Mouse (Mus musculus): ENCODE measurements around the gene Urm1. TPM values are rescaled to one million over a fixed set of nuclear protein-coding genes. Genes with fewer than 3 reads are reported as not detected.

Urm1 gene
- polyA plus RNA-seq, 1 experiment from 2014 or later = 22.9 TPM

GRCm38 (mm10) chr2:29802075-29802826 is 17.6 kb upstream of the Urm1 start, which contains the start of gene Slc27a4:
Gene Slc27a4 (plus strand): TSS chr2:29802634.
- H3K4me3 ChIP-seq (replicated peaks) = peak within 1 kb of the TSS; percentile 84
- H3K27ac ChIP-seq (replicated peaks) = peak within 1 kb of the TSS; percentile 82
- peak within 1 kb of the TSS; percentile 76 for H3K4me2 ChIP-seq (replicated peaks)
- H3K9ac ChIP-seq = peak within 1 kb of the TSS; percentile 85
- 3% methylated on average over 28 of the region's 28 CpGs for WGBS
- H3K27me3 ChIP-seq = no peaks in the 10 kb centered on the region
- peak; percentile 97 for ATAC-seq (ENCODE audit: insufficient number of reproducible peaks, low FRiP score, low TSS enrichment, low read depth)
- H3K36me3 ChIP-seq = peaks cover 24% of the 10 kb centered on the region
- H3K9me3 ChIP-seq (replicated peaks) = no peaks in the 10 kb centered on the region
- peaks cover 10% of the 10 kb centered on the region for H3K4me1 ChIP-seq

- Histone ChIP-seq H3K27me3 (no peaks in the 10 kb centered on the region), H3K36me3 (peaks cover 29% of the 10 kb centered on the region), H3K4me1 (peaks cover 10% of the 10 kb centered on the region), H3K27ac (replicated peaks) (peak overlapping the region; percentile 82), H3K4me3 (replicated peaks) (peak overlapping the region; percentile 84), H3K9me3 (replicated peaks) (no peaks in the 10 kb centered on the region), H3K9ac (peak overlapping the region; percentile 85), H3K4me2 (replicated peaks) (peak overlapping the region; percentile 76)
- WGBS = under 1% methylated on average over 39 of the region's 39 CpGs
- peak; percentile 71; the same call in 1 of the 2 replicates for ATAC-seq (ENCODE audit: insufficient number of reproducible peaks, low FRiP score, low TSS enrichment, low read depth)
Observed at GRCm38 (mm10) chr2:29802827-29803201, 17.1 kb upstream of the Urm1 start.

GRCm38 (mm10) chr2:29803400-29803831 is 16.5 kb upstream of the Urm1 start:
- H3K4me3 ChIP-seq (replicated peaks) = peak overlapping the region; percentile 84
- no peaks in the 10 kb centered on the region for H3K27me3 ChIP-seq
- 0 out of 2 replicates have a peak overlapping the region, but pooled peaks have one; percentile 82 for H3K27ac ChIP-seq (replicated peaks)
- peaks cover 35% of the 10 kb centered on the region for H3K36me3 ChIP-seq
- 16% methylated on average over 6 of the region's 6 CpGs for WGBS
- peaks cover 10% of the 10 kb centered on the region for H3K4me1 ChIP-seq
- peak overlapping the region; percentile 85; the same call in 1 of the 2 replicates for H3K9ac ChIP-seq
- no peak for ATAC-seq (ENCODE audit: insufficient number of reproducible peaks, low FRiP score, low TSS enrichment, low read depth)
- H3K4me2 ChIP-seq (replicated peaks) = peak overlapping the region; percentile 76
- no peaks in the 10 kb centered on the region for H3K9me3 ChIP-seq (replicated peaks)

GRCm38 (mm10) chr2:29815678-29816371 is 4.0 kb upstream of the Urm1 start:
- ATAC-seq (ENCODE audit: insufficient number of reproducible peaks, low FRiP score, low TSS enrichment, low read depth) = no peak
- peaks cover 60% of the 10 kb centered on the region for H3K36me3 ChIP-seq
- no peak overlapping the region for H3K9ac ChIP-seq
- WGBS = 85% methylated on average over 11 of the region's 11 CpGs
- H3K4me1 ChIP-seq = peaks cover 20% of the 10 kb centered on the region
- no peak overlapping the region for H3K4me2 ChIP-seq (replicated peaks)
- 0 out of 2 replicates have a peak overlapping the region, but pooled peaks have one; percentile 28 for H3K27ac ChIP-seq (replicated peaks)
- no peaks in the 10 kb centered on the region for H3K27me3 ChIP-seq
- no peaks in the 10 kb centered on the region for H3K9me3 ChIP-seq (replicated peaks)
- H3K4me3 ChIP-seq (replicated peaks) = no peak overlapping the region

- Histone ChIP-seq H3K9ac (no peak overlapping the region), H3K27me3 (no peaks in the 10 kb centered on the region), H3K9me3 (replicated peaks) (no peaks in the 10 kb centered on the region), H3K4me1 (peaks cover 21% of the 10 kb centered on the region), H3K4me3 (replicated peaks) (peak overlapping the region; percentile 11; the same call in 1 of the 2 replicates), H3K36me3 (peaks cover 42% of the 10 kb centered on the region), H3K4me2 (replicated peaks) (no peak overlapping the region; the same call in 1 of the 2 replicates), H3K27ac (replicated peaks) (no peak overlapping the region)
- 32% methylated on average over 8 of the region's 8 CpGs for WGBS
- peak; percentile 75 for ATAC-seq (ENCODE audit: insufficient number of reproducible peaks, low FRiP score, low TSS enrichment, low read depth)
Observed at GRCm38 (mm10) chr2:29817426-29818232, 2.2 kb upstream of the Urm1 start.

GRCm38 (mm10) chr2:29819363-29819762 is 512 bp upstream of the Urm1 start:
- Histone ChIP-seq H3K9ac (no peak overlapping the region), H3K27me3 (no peaks in the 10 kb centered on the region), H3K4me1 (peaks cover 21% of the 10 kb centered on the region), H3K36me3 (peaks cover 26% of the 10 kb centered on the region), H3K4me2 (replicated peaks) (peak overlapping the region; percentile 70; the same call in 1 of the 2 replicates), H3K4me3 (replicated peaks) (0 out of 2 replicates have a peak overlapping the region, but pooled peaks have one; percentile 51), H3K27ac (replicated peaks) (peak overlapping the region; percentile 92; the same call in 1 of the 2 replicates), H3K9me3 (replicated peaks) (no peaks in the 10 kb centered on the region)
- WGBS = 9% methylated on average over 2 of the region's 2 CpGs
- ATAC-seq (ENCODE audit: insufficient number of reproducible peaks, low FRiP score, low TSS enrichment, low read depth) = no peak

GRCm38 (mm10) chr2:29826318-29826925 is 6.5 kb downstream of the Urm1 start:
- H3K4me3 ChIP-seq (replicated peaks) = peak overlapping the region; percentile 99
- H3K4me1 ChIP-seq = peaks cover 14% of the 10 kb centered on the region
- WGBS = 10% methylated on average over 11 of the region's 11 CpGs
- peak overlapping the region; percentile 71 for H3K9ac ChIP-seq
- peak overlapping the region; percentile 60 for H3K4me2 ChIP-seq (replicated peaks)
- no peaks in the 10 kb centered on the region for H3K9me3 ChIP-seq (replicated peaks)
- peak overlapping the region; percentile 98 for H3K27ac ChIP-seq (replicated peaks)
- no peak for ATAC-seq (ENCODE audit: insufficient number of reproducible peaks, low FRiP score, low TSS enrichment, low read depth)
- no peaks in the 10 kb centered on the region; the same call in 1 of the 2 replicates for H3K36me3 ChIP-seq
- no peaks in the 10 kb centered on the region for H3K27me3 ChIP-seq

- H3K4me2 ChIP-seq (replicated peaks) = peak overlapping the region; percentile 77
- H3K9ac ChIP-seq = peak overlapping the region; percentile 89
- H3K4me1 ChIP-seq = peaks cover 14% of the 10 kb centered on the region
- peak; percentile 97 for ATAC-seq (ENCODE audit: insufficient number of reproducible peaks, low FRiP score, low TSS enrichment, low read depth)
- H3K27me3 ChIP-seq = no peaks in the 10 kb centered on the region
- H3K4me3 ChIP-seq (replicated peaks) = peak overlapping the region; percentile 99
- peak overlapping the region; percentile 98 for H3K27ac ChIP-seq (replicated peaks)
- no peaks in the 10 kb centered on the region for H3K9me3 ChIP-seq (replicated peaks)
- H3K36me3 ChIP-seq = no peaks in the 10 kb centered on the region; the same call in 1 of the 2 replicates
- WGBS = under 1% methylated on average over 48 of the region's 48 CpGs
Observed at GRCm38 (mm10) chr2:29826926-29827708, 7.2 kb downstream of the Urm1 start.

- H3K9ac ChIP-seq = peak overlapping the region; percentile 89
- peak overlapping the region; percentile 77 for H3K4me2 ChIP-seq (replicated peaks)
- no peaks in the 10 kb centered on the region for H3K9me3 ChIP-seq (replicated peaks)
- no peak for ATAC-seq (ENCODE audit: insufficient number of reproducible peaks, low FRiP score, low TSS enrichment, low read depth)
- peak overlapping the region; percentile 99 for H3K4me3 ChIP-seq (replicated peaks)
- no peaks in the 10 kb centered on the region for H3K27me3 ChIP-seq
- H3K4me1 ChIP-seq = peaks cover 14% of the 10 kb centered on the region
- H3K27ac ChIP-seq (replicated peaks) = peak overlapping the region; percentile 73
- WGBS = 3% methylated on average over 12 of the region's 12 CpGs
- H3K36me3 ChIP-seq = peaks cover 2% of the 10 kb centered on the region
Observed at GRCm38 (mm10) chr2:29827709-29828024, 7.8 kb downstream of the Urm1 start.

GRCm38 (mm10) chr2:29831106-29831505 is 11.2 kb downstream of the Urm1 start:
- Histone ChIP-seq H3K9me3 (replicated peaks) (no peaks in the 10 kb centered on the region), H3K4me2 (replicated peaks) (no peak overlapping the region), H3K4me1 (peaks cover 12% of the 10 kb centered on the region), H3K4me3 (replicated peaks) (no peak overlapping the region), H3K9ac (no peak overlapping the region), H3K27ac (replicated peaks) (no peak overlapping the region), H3K36me3 (peaks cover 31% of the 10 kb centered on the region), H3K27me3 (no peaks in the 10 kb centered on the region)
- WGBS = 87% methylated on average over 4 of the region's 4 CpGs
- no peak for ATAC-seq (ENCODE audit: insufficient number of reproducible peaks, low FRiP score, low TSS enrichment, low read depth)

Measured in embryonic facial prominence, embryonic 15.5 days (tissue).